Mouse (Mus musculus): Measurements from ENCODE around the gene Ncam1. TPM values are rescaled to one million over a fixed set of nuclear protein-coding genes. Genes with fewer than 3 reads are reported as not detected.

Ncam1 gene
- polyA plus RNA-seq (2021) = 71.0 TPM

DNA sequence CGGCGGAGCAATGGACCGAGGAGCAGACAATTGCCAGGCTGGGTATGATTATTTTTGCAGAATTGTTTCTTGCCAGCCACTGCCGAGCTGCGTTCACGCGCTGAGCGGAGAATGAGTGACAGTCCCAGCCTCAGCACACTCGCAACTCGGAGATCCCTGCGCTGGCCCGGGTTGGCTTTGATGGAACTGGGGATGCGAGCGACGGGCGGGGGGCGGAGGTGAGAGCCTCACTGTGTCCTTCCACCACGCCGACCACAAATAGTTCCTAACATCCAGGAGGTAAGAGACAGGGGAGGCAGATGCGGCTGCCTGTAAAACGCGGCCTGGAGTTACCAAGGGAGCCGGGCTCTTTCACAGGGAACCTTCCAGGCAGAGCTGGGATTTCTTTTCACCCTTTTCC lies at the start of gene Ncam1:
Gene Ncam1 (minus strand): TSS at position 120 of the 400 bp plus-strand sequence.
- CTCF ChIA-PET = no interaction called here
- TF ChIP-seq CTCF (IDR thresholded peaks at IDR 0.05) = no peak
- H3K27me3 ChIP-seq = no peaks in the 10 kb centered on the region
- POLR2A ChIA-PET = interaction anchor here (0.5 to 0.6 kb wide), 2 partner anchors 15 to 42 kb away, joined by 3 to 6 read pairs; no protein-coding TSS in a partner anchor
- in situ Hi-C loops (cut with MboI; ENCODE audit: low pct_unique_long_range_greater_than_20kb) = loop anchor here (5.0 to 10.0 kb wide), 4 partner anchors 123 to 373 kb away; no protein-coding TSS in a partner anchor
- ATAC-seq (peak; percentile 45), DNase-seq (ENCODE audit: low read depth, low spot score) (peak; percentile 89)

- in situ Hi-C loops (cut with MboI; ENCODE audit: low pct_unique_long_range_greater_than_20kb) = no loop called here
- ChIA-PET POLR2A (no interaction called here), CTCF (no interaction called here)
- ATAC-seq (no peak), DNase-seq (ENCODE audit: low read depth, low spot score) (no peak)
- H3K27me3 ChIP-seq = no peaks in the 10 kb centered on the region
- no peak for TF ChIP-seq CTCF (IDR thresholded peaks at IDR 0.05)
Measured at GRCm38 (mm10) chr9:49834013-49834412, 35.3 kb upstream of the Ncam1 start.

- H3K27me3 ChIP-seq = no peaks in the 10 kb centered on the region
- in situ Hi-C loops (cut with MboI; ENCODE audit: low pct_unique_long_range_greater_than_20kb) = no loop called here
- DNase-seq (ENCODE audit: low read depth, low spot score) (no peak), ATAC-seq (no peak)
- ChIA-PET CTCF (interaction anchor here (0.7 to 1.9 kb wide), 3 partner anchors 9 to 35 kb away, joined by 3 to 5 read pairs (median 4); no protein-coding TSS in a partner anchor), POLR2A (no interaction called here)
- TF ChIP-seq CTCF (IDR thresholded peaks at IDR 0.05) = no peak
Measured at GRCm38 (mm10) chr9:49827671-49828070, 28.9 kb upstream of the Ncam1 start.

DNA sequence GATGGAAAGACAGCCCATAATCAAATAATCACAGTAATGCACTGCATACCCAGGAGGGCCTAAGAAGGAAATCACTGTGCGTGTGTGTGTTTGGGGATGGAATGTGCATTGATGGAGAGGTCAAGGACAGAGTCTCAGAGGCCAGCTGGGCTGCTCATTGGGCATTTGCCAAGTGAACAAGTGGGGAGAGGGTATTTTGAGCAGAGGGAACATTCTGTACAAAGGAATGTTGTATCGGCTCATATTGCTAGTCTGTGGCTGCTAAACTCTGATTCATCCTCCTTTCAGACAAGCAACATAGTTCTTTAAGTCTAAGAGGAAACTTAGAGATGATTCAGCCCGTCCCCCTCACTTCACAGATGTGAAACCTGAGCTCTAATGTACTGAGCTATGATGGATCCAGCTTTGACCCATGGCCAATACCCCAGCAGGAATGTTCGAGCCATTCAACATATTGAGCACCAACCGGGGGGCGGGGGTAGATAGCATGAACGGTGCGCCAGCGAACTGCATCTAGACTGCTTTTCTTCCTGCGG lies 17.5 kb upstream of the Ncam1 start:
- no peaks in the 10 kb centered on the region for H3K27me3 ChIP-seq
- DNase-seq (ENCODE audit: low read depth, low spot score) = no peak
- ChIA-PET CTCF (interaction anchor here (0.8 to 1.2 kb wide), 2 partner anchors 12 to 106 kb away, joined by 3 read pairs; no protein-coding TSS in a partner anchor), POLR2A (no interaction called here)
- peak; percentile 62 for ATAC-seq
- in situ Hi-C loops (cut with MboI; ENCODE audit: low pct_unique_long_range_greater_than_20kb) = no loop called here
- no peak for TF ChIP-seq CTCF (IDR thresholded peaks at IDR 0.05)

- DNase-seq (ENCODE audit: low read depth, low spot score) (no peak), ATAC-seq (no peak)
- in situ Hi-C loops (cut with MboI; ENCODE audit: low pct_unique_long_range_greater_than_20kb) = no loop called here
- TF ChIP-seq CTCF (IDR thresholded peaks at IDR 0.05) = no peak
- POLR2A ChIA-PET = interaction anchor here (0.7 to 2.2 kb wide), 2 partner anchors 15 to 16 kb away, joined by 3 to 4 read pairs; no protein-coding TSS in a partner anchor
- no peaks in the 10 kb centered on the region for H3K27me3 ChIP-seq
- CTCF ChIA-PET = interaction anchor here (1.5 kb wide), 1 partner anchor 15 kb away, joined by 3 read pairs; no protein-coding TSS in a partner anchor
Measured at GRCm38 (mm10) chr9:49814442-49814841, 15.7 kb upstream of the Ncam1 start.

DNA sequence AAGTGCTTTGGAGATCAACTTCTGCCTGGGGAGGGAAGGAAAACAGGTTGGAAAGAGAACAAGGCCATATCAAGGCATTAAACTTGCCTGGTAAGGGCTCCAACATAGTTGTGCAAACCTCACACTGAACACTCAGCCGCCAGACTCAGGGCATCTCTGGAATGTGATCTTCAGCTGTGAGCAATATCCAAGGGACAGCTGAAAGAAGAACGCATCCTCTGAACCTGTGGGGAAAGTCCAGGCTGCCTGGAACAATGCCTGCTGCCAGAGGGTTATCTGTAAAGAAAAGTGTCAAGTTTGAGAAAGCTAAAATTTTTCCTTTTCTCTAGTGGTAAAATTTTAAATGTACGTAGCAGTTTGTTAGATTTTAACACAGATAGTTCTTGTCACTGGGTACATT lies 4.5 kb upstream of the Ncam1 start:
- in situ Hi-C loops (cut with MboI; ENCODE audit: low pct_unique_long_range_greater_than_20kb) = no loop called here
- no peak for DNase-seq (ENCODE audit: low read depth, low spot score)
- ChIA-PET POLR2A (no interaction called here), CTCF (no interaction called here)
- no peak for TF ChIP-seq CTCF (IDR thresholded peaks at IDR 0.05)
- ATAC-seq = peak; percentile 46
- no peaks in the 10 kb centered on the region for H3K27me3 ChIP-seq

DNA sequence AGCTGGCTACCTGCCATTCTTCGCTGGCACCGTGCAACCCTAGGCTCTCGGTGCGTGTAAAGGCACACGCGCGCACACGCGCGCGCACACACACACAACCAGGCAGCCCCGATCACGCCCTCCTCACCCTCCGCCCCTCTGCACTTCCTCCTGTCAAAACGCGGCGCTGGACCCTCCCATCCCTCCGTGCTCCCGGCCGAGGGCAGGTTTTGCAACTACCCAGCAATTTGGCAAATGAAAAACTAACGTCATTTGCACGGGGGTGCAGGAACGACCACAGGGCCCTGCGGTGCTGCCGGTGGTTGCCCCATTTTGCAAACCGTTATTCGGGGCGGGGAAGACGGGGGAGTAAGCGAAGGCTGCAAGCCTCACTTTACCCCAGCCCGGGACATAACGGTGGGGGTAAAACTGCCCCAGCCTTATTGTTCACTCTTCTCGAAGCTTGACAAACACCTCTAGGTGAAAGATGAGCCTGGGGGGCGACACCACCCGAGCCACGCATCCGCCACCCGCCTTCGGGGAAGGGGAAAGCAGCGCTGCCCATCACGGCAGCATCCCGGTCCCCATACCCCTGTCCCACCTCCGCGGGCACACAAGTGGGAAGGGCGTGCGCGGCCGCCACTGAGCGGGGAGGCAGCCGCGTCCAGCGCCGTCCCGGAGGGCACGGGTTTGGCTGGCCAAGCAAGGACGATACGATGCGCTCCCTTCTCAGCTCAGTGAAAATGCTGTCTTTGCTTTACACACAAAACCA lies 729 bp downstream of the Ncam1 start:
- CTCF ChIA-PET = interaction anchor here (1.0 to 1.2 kb wide), 3 partner anchors 124 to 375 kb away, joined by 3 to 5 read pairs (median 3); no protein-coding TSS in a partner anchor
- POLR2A ChIA-PET = interaction anchor here (1.7 kb wide), 1 partner anchor 125 kb away, joined by 8 read pairs; no protein-coding TSS in a partner anchor
- in situ Hi-C loops (cut with MboI; ENCODE audit: low pct_unique_long_range_greater_than_20kb) = loop anchor here (5.0 to 10.0 kb wide), 4 partner anchors 124 to 374 kb away; no protein-coding TSS in a partner anchor
- ATAC-seq (peak; percentile 32), DNase-seq (ENCODE audit: low read depth, low spot score) (no peak)
- no peak for TF ChIP-seq CTCF (IDR thresholded peaks at IDR 0.05)
- no peaks in the 10 kb centered on the region for H3K27me3 ChIP-seq

DNA sequence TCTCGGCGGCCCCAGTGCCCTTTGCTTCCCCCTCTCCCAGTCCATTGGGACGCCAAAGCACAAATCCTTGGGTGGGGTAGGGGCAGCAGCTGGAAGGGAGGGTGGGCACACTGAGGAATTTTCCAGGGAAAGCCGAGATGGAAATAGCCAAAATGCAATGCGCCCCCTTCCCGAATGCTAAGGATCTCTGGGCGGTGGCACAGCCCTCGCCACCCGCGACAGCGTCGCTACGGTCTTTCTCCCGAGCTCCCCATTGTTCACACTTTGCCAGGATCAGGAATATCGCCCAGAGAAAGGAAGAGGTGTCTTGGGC lies 1.3 kb downstream of the Ncam1 start:
- H3K27me3 ChIP-seq = no peaks in the 10 kb centered on the region
- no peak for TF ChIP-seq CTCF (IDR thresholded peaks at IDR 0.05)
- POLR2A ChIA-PET = interaction anchor here (1.7 kb wide), 1 partner anchor 126 kb away, joined by 8 read pairs; no protein-coding TSS in a partner anchor
- CTCF ChIA-PET = interaction anchor here (0.7 to 1.2 kb wide), 4 partner anchors 44 to 376 kb away, joined by 3 to 5 read pairs (median 3); no protein-coding TSS in a partner anchor
- DNase-seq (ENCODE audit: low read depth, low spot score) (no peak), ATAC-seq (no peak)
- in situ Hi-C loops (cut with MboI; ENCODE audit: low pct_unique_long_range_greater_than_20kb) = loop anchor here (5.0 to 10.0 kb wide), 4 partner anchors 125 to 375 kb away; no protein-coding TSS in a partner anchor

- DNase-seq (ENCODE audit: low read depth, low spot score) = no peak
- ChIA-PET CTCF (interaction anchor here (0.7 to 1.2 kb wide), 4 partner anchors 44 to 376 kb away, joined by 3 to 5 read pairs (median 3); no protein-coding TSS in a partner anchor), POLR2A (interaction anchor here (1.1 to 1.7 kb wide), 2 partner anchors 126 to 128 kb away, joined by 3 to 8 read pairs; no protein-coding TSS in a partner anchor)
- in situ Hi-C loops (cut with MboI; ENCODE audit: low pct_unique_long_range_greater_than_20kb) = loop anchor here (5.0 to 10.0 kb wide), 4 partner anchors 125 to 375 kb away; no protein-coding TSS in a partner anchor
- TF ChIP-seq CTCF (IDR thresholded peaks at IDR 0.05) = no peak
- peak; percentile 53 for ATAC-seq
- no peaks in the 10 kb centered on the region for H3K27me3 ChIP-seq
Measured at GRCm38 (mm10) chr9:49796618-49797507, 1.9 kb downstream of the Ncam1 start.

GRCm38 (mm10) chr9:49795881-49796280 lies 2.8 kb downstream of the Ncam1 start:
- no peak for TF ChIP-seq CTCF (IDR thresholded peaks at IDR 0.05)
- H3K27me3 ChIP-seq = no peaks in the 10 kb centered on the region
- POLR2A ChIA-PET = interaction anchor here (1.1 kb wide), 1 partner anchor 129 kb away, joined by 3 read pairs; no protein-coding TSS in a partner anchor
- DNase-seq (ENCODE audit: low read depth, low spot score) (no peak), ATAC-seq (no peak)
- in situ Hi-C loops (cut with MboI; ENCODE audit: low pct_unique_long_range_greater_than_20kb) = loop anchor here (5.0 to 10.0 kb wide), 4 partner anchors 126 to 376 kb away; no protein-coding TSS in a partner anchor
- CTCF ChIA-PET = no interaction called here
